Mouse (Mus musculus) hindbrain, embryonic 16.5 days (tissue): Measurements from ENCODE around the gene Elp5. TPM values are rescaled to one million over a fixed set of nuclear protein-coding genes. Genes with fewer than 3 reads are reported as not detected.

ENCODE experiments used
- ATAC-seq: fragments of 200-750 bp; cut with Nextera tagmentation; 2 replicates; pipeline ENCODE4 v1.8.0; 2017; ENCODE audit warnings: moderate TSS enrichment, moderate library complexity
- H3K27ac ChIP-seq: fragments of 300-500 bp; sonication (generic); 2 replicates; pipeline ENCODE4 v1.5.1; 2014; ENCODE audit warnings: low read depth, mild to moderate bottlenecking, control low read depth, low read length, moderate library complexity
- H3K27me3 ChIP-seq: fragments of 300-500 bp; sonication (generic); replicated peaks from 2 replicates; pipeline ENCODE4 v1.6.1; 2014; ENCODE audit warnings: low read length; ENCODE audit not compliant: control insufficient read depth, insufficient read depth
- H3K36me3 ChIP-seq: fragments of 300-500 bp; sonication (generic); 2 replicates; pipeline ENCODE4 v1.6.1; 2014; ENCODE audit warnings: mild to moderate bottlenecking, low read length, moderate library complexity, mixed read lengths; ENCODE audit not compliant: control insufficient read depth, insufficient read depth
- H3K4me1 ChIP-seq: fragments of 300-500 bp; sonication (generic); 2 replicates; pipeline ENCODE4 v1.6.1; 2014; ENCODE audit warnings: low read depth, low read length; ENCODE audit not compliant: control insufficient read depth, insufficient read depth
- H3K4me2 ChIP-seq: fragments of 300-500 bp; sonication (generic); 2 replicates; pipeline ENCODE4 v1.6.1; 2014; ENCODE audit warnings: mild to moderate bottlenecking, low read length, control low read depth, moderate library complexity
- H3K4me3 ChIP-seq: fragments of 300-500 bp; sonication (generic); 2 replicates; pipeline ENCODE4 v1.5.1; 2014; ENCODE audit warnings: mild to moderate bottlenecking, low read length, control low read depth, moderate library complexity
- H3K9ac ChIP-seq: fragments of 300-500 bp; sonication (generic); 2 replicates; pipeline ENCODE4 v1.6.1; 2014; ENCODE audit warnings: low read depth, mild to moderate bottlenecking, control low read depth, low read length, moderate library complexity
- H3K9me3 ChIP-seq: fragments of 300-500 bp; sonication (generic); 2 replicates; pipeline ENCODE4 v1.6.1; 2014; ENCODE audit warnings: mild to moderate bottlenecking, low read length, moderate library complexity; ENCODE audit not compliant: control insufficient read depth
- whole genome bisulfite sequencing: fragments of 180-500 bp; shearing (Covaris S2); extraction: QIAGEN DNeasy Blood & Tissue Kit; methylation state at CpG from one replicate; pipeline ENCODE4 v1.1.7; 2014; 5-methylcytosine and 5-hydroxymethylcytosine counted together
- polyA plus RNA-seq: library from polyadenylated mRNA; unstranded; fragments of >200 nt; fragmentation: Nextera tagmentation; extraction: Ambion mirVana; gene quantifications from 2 replicates; pipeline ENCODE4 v1.2.1, GENCODE M21; 2015

Elp5 gene
- polyA plus RNA-seq, 1 experiment from 2014 or later: 188 TPM

- no peaks in the 10 kb centered on the region for H3K36me3 ChIP-seq
- H3K9me3 ChIP-seq: no peaks in the 10 kb centered on the region
- no peak for ATAC-seq
- 86% methylated on average over 4 of the region's 4 CpGs for WGBS
- no peak overlapping the region for H3K9ac ChIP-seq
- H3K4me2 ChIP-seq: no peak overlapping the region
- H3K4me3 ChIP-seq: no peak overlapping the region
- H3K27me3 ChIP-seq: no peaks in the 10 kb centered on the region; the same call in 1 of the 2 replicates
- no peak overlapping the region for H3K27ac ChIP-seq
- H3K4me1 ChIP-seq: no peaks in the 10 kb centered on the region; the same call in 1 of the 2 replicates
Observed at GRCm38 (mm10) chr11:69929712-69930111, 52.6 kb downstream of the Elp5 start.

GRCm38 (mm10) chr11:69927501-69927900 lies 54.8 kb downstream of the Elp5 start:
- ATAC-seq: no peak
- Histone ChIP-seq H3K27me3 (no peaks in the 10 kb centered on the region; the same call in 1 of the 2 replicates), H3K9ac (no peak overlapping the region), H3K4me3 (no peak overlapping the region), H3K36me3 (no peaks in the 10 kb centered on the region), H3K4me1 (no peaks in the 10 kb centered on the region; the same call in none of the 2 replicates), H3K4me2 (no peak overlapping the region), H3K27ac (no peak overlapping the region), H3K9me3 (no peaks in the 10 kb centered on the region)
- WGBS: 96% methylated on average over 2 of the region's 2 CpGs

DNA sequence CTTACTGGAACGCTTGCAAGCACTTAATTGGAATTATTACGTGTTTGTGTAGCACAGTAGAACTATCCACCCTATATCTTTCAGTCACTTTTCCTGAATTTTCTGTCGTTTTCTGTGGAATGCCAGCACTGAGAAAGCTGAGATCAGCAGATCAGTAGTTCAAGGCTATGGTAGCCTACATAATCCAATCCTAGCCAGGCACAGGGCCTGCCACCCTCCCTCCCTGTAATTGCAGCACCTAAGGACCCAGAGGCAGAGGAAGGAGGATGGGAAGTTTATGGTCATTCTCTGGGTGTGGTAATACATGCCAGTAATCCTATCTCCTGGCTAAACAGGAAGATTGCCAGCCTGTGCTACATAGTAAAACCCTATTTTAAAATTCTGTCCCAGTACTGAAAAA lies 59.5 kb downstream of the Elp5 start:
- Histone ChIP-seq H3K27ac (no peak overlapping the region), H3K27me3 (no peaks in the 10 kb centered on the region), H3K9ac (no peak overlapping the region), H3K36me3 (peaks cover 8% of the 10 kb centered on the region), H3K4me2 (no peak overlapping the region), H3K4me3 (no peak overlapping the region), H3K4me1 (peaks cover 16% of the 10 kb centered on the region), H3K9me3 (no peaks in the 10 kb centered on the region)
- 69% methylated on average over 3 of the region's 3 CpGs for WGBS
- no peak for ATAC-seq

GRCm38 (mm10) chr11:69922012-69922756 lies 60.1 kb downstream of the Elp5 start:
- peak overlapping the region; percentile 76 for H3K4me2 ChIP-seq
- ATAC-seq: no peak
- peaks cover 16% of the 10 kb centered on the region for H3K4me1 ChIP-seq
- H3K27ac ChIP-seq: peak overlapping the region; percentile 95
- peaks cover 15% of the 10 kb centered on the region for H3K36me3 ChIP-seq
- H3K4me3 ChIP-seq: peak overlapping the region; percentile 88
- WGBS: 5% methylated on average over 12 of the region's 12 CpGs
- no peaks in the 10 kb centered on the region for H3K27me3 ChIP-seq
- peak overlapping the region; percentile 77 for H3K9ac ChIP-seq
- H3K9me3 ChIP-seq: no peaks in the 10 kb centered on the region

- Histone ChIP-seq H3K4me2 (peak within 1 kb of the TSS; percentile 83), H3K4me3 (peak within 1 kb of the TSS; percentile 88), H3K36me3 (peaks cover 19% of the 10 kb centered on the region), H3K4me1 (peaks cover 16% of the 10 kb centered on the region), H3K27ac (peak within 1 kb of the TSS; percentile 95), H3K9me3 (no peaks in the 10 kb centered on the region), H3K9ac (peak within 1 kb of the TSS; percentile 92), H3K27me3 (no peaks in the 10 kb centered on the region)
- under 1% methylated on average over 76 of the region's 78 CpGs for WGBS
- peak; percentile 97 for ATAC-seq
Observed at GRCm38 (mm10) chr11:69921114-69922011, 61.0 kb downstream of the Elp5 start, which contains the start of gene Eif5a. Eif5a (minus strand) TSS chr11:69921958.

- Histone ChIP-seq H3K27ac (peak overlapping the region; percentile 95), H3K4me3 (peak overlapping the region; percentile 88), H3K27me3 (no peaks in the 10 kb centered on the region), H3K4me1 (peaks cover 22% of the 10 kb centered on the region), H3K9me3 (no peaks in the 10 kb centered on the region), H3K4me2 (peak overlapping the region; percentile 83), H3K36me3 (peaks cover 29% of the 10 kb centered on the region), H3K9ac (peak overlapping the region; percentile 92)
- ATAC-seq: peak; percentile 28; the same call in 1 of the 2 replicates
- under 1% methylated on average over 58 of the region's 65 CpGs for WGBS
Observed at GRCm38 (mm10) chr11:69920266-69921031, 61.9 kb downstream of the Elp5 start.

GRCm38 (mm10) chr11:69919661-69920265 lies 62.6 kb downstream of the Elp5 start:
- peak overlapping the region; percentile 92 for H3K9ac ChIP-seq
- H3K4me1 ChIP-seq: peaks cover 29% of the 10 kb centered on the region

DNA sequence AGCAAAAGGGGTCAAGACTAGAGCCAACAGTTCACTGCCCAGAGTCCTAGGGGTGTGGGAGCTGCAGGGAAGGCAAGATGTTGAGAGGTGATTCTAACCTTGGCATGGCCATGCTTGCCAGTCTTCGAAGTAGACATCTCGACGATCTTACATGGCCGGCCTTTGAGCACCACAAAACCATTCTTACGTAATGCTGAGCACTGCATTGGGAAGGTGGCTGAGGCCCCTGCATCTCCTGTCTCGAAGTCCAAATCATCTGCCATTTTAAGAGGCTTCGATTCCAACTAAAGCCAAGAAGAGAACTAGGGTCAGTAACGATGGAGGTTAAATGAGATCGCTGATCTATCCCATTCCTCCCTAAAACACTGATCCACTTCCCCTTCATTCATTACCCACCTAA lies 63.3 kb downstream of the Elp5 start:
- 86% methylated on average over 9 of the region's 9 CpGs for WGBS
- H3K27me3 ChIP-seq: no peaks in the 10 kb centered on the region
- no peaks in the 10 kb centered on the region for H3K9me3 ChIP-seq
- H3K4me3 ChIP-seq: no peak overlapping the region; the same call in 1 of the 2 replicates
- H3K4me1 ChIP-seq: peaks cover 34% of the 10 kb centered on the region
- no peak overlapping the region for H3K27ac ChIP-seq
- no peak overlapping the region for H3K9ac ChIP-seq
- peaks cover 29% of the 10 kb centered on the region for H3K36me3 ChIP-seq
- ATAC-seq: no peak
- H3K4me2 ChIP-seq: peak overlapping the region; percentile 83

More at GRCm38 (mm10) chr11:69919661-69920265, 62.6 kb downstream of the Elp5 start:
- Histone ChIP-seq H3K4me2 (peak overlapping the region; percentile 83), H3K27me3 (no peaks in the 10 kb centered on the region), H3K27ac (peak overlapping the region; percentile 95), H3K9me3 (no peaks in the 10 kb centered on the region), H3K4me3 (peak overlapping the region; percentile 88), H3K36me3 (peaks cover 29% of the 10 kb centered on the region)
- no peak for ATAC-seq
- WGBS: under 1% methylated on average over 17 of the region's 17 CpGs
